ENCODE assay signal across 8 mouse cellular contexts in genomic region chr8:3219921-3220411, GRCm38 (mm10). TPM values are rescaled to one million over a fixed set of nuclear protein-coding genes. Genes with fewer than 3 reads are reported as not detected.
DNase-seq lines count a peak whose midpoint lies in the region; ATAC-seq lines count a peak whose summit lies in the region.

No protein-coding gene starts in this region.

- no peak overlapping the region; the same call in 1 of the 2 replicates for H3K4me3 ChIP-seq in heart, embryonic 13.5 days
- no peak overlapping the region for H3K4me3 ChIP-seq in limb, embryonic 12.5 days (replicated peaks)
- H3K4me3 ChIP-seq in stomach, embryonic 14.5 days (ENCODE audit: low read depth, low read length): no peak overlapping the region

- no peak for DNase-seq in heart, adult 8-10 months (ENCODE audit: low spot score)
- DNase-seq in right cerebral cortex, postnatal 4 days: peak; percentile 11
- DNase-seq in right cerebral cortex, adult 2 months (ENCODE audit: low spot score in 2 of 2): no peak
- no peak for DNase-seq in spleen, postnatal 10 days (ENCODE audit: low spot score in 2 of 2)
- DNase-seq in urinary bladder, postnatal 36 days (ENCODE audit: low spot score in 2 of 2): no peak

- peak overlapping the region; percentile 89 for H3K27ac ChIP-seq in heart, embryonic 13.5 days (replicated peaks)
- no peak overlapping the region; the same call in 1 of the 2 replicates for H3K27ac ChIP-seq in limb, embryonic 12.5 days
- H3K27ac ChIP-seq in stomach, embryonic 14.5 days (ENCODE audit: low read length): peak overlapping the region; percentile 66; the same call in 1 of the 2 replicates

- ATAC-seq in heart, embryonic 13.5 days (ENCODE audit: extremely low read depth, insufficient number of reproducible peaks, low FRiP score, low TSS enrichment): no peak
- no peak for ATAC-seq in limb, embryonic 12.5 days (ENCODE audit: insufficient number of reproducible peaks, insufficient read depth, low FRiP score, low TSS enrichment, low read depth)
- no peak for ATAC-seq in stomach, embryonic 14.5 days (ENCODE audit: insufficient number of reproducible peaks, insufficient read depth, low FRiP score, low read depth)

- WGBS in heart, embryonic 13.5 days: 83% methylated on average over 12 of the region's 12 CpGs
- WGBS in limb, embryonic 12.5 days: 85% methylated on average over 12 of the region's 12 CpGs
- WGBS in stomach, embryonic 14.5 days: 77% methylated on average over 12 of the region's 12 CpGs

- peaks cover 62% of the 10 kb centered on the region for H3K4me1 ChIP-seq in heart, embryonic 13.5 days
- H3K4me1 ChIP-seq in limb, embryonic 12.5 days (replicated peaks): peaks cover 27% of the 10 kb centered on the region
- peaks cover 20% of the 10 kb centered on the region; the same call in 1 of the 2 replicates for H3K4me1 ChIP-seq in stomach, embryonic 14.5 days (ENCODE audit: control insufficient read depth, insufficient read depth, low read length)

- no peaks in the 10 kb centered on the region for H3K27me3 ChIP-seq in heart, embryonic 13.5 days (replicated peaks)
- no peaks in the 10 kb centered on the region for H3K27me3 ChIP-seq in limb, embryonic 12.5 days
- H3K27me3 ChIP-seq in stomach, embryonic 14.5 days (ENCODE audit: control insufficient read depth, insufficient read depth, low read length): no peaks in the 10 kb centered on the region

- H3K36me3 ChIP-seq in heart, embryonic 13.5 days: no peaks in the 10 kb centered on the region
- H3K36me3 ChIP-seq in limb, embryonic 12.5 days: no peaks in the 10 kb centered on the region
- H3K36me3 ChIP-seq in stomach, embryonic 14.5 days (ENCODE audit: control insufficient read depth, insufficient read depth, low read length): no peaks in the 10 kb centered on the region

- peak overlapping the region; percentile 75; the same call in 1 of the 2 replicates for H3K9ac ChIP-seq in heart, embryonic 13.5 days
- H3K9ac ChIP-seq in limb, embryonic 12.5 days (replicated peaks): no peak overlapping the region
- no peak overlapping the region for H3K9ac ChIP-seq in stomach, embryonic 14.5 days (replicated peaks; ENCODE audit: low read depth, low read length)

- H3K4me2 ChIP-seq in heart, embryonic 13.5 days: peak overlapping the region; percentile 76
- peak overlapping the region; percentile 71 for H3K4me2 ChIP-seq in limb, embryonic 12.5 days
- H3K4me2 ChIP-seq in stomach, embryonic 14.5 days (replicated peaks; ENCODE audit: low read depth, low read length): peak overlapping the region; percentile 64

- no peaks in the 10 kb centered on the region for H3K9me3 ChIP-seq in heart, embryonic 13.5 days
- H3K9me3 ChIP-seq in limb, embryonic 12.5 days: no peaks in the 10 kb centered on the region
- no peaks in the 10 kb centered on the region for H3K9me3 ChIP-seq in stomach, embryonic 14.5 days (ENCODE audit: control insufficient read depth, low read depth, low read length)

RNA-seq across cellular contexts. Expression of gene Insr, which starts 59.5 kb away (rescaled TPM):
- 47.7 and 52.0 TPM in 2 replicates for polyA plus RNA-seq in heart, embryonic 13.5 days (2015; fragmentation: Nextera tagmentation; extraction: Ambion mirVana)
- 100 to 1,000 TPM; 117 to 175 (median 143) TPM for total RNA-seq in heart, adult 8-10 months (2022)
- 36.2 and 36.9 TPM in 2 replicates for polyA plus RNA-seq in limb, embryonic 12.5 days (2016; fragmentation: Nextera tagmentation; extraction: Ambion mirVana)
- polyA plus RNA-seq in stomach, embryonic 14.5 days (2014; fragmentation: Nextera tagmentation; extraction: Ambion mirVana): 40.8 and 44.5 TPM in 2 replicates
